Mouse (Mus musculus) stomach, postnatal 0 days (tissue): Measurements from ENCODE around the gene Hyal2.

Experiments
- CTCF ChIP-seq: IDR thresholded peaks from 2 replicates; pipeline ENCODE4 v1.5.1; 2016; ENCODE audit warnings: antibody characterized with exemption, low read depth, mild to moderate bottlenecking, moderate library complexity
- EP300 ChIP-seq: optimal IDR thresholded peaks from 2 replicates; pipeline ENCODE3; 2016; ENCODE audit warnings: antibody characterized with exemption

DNA sequence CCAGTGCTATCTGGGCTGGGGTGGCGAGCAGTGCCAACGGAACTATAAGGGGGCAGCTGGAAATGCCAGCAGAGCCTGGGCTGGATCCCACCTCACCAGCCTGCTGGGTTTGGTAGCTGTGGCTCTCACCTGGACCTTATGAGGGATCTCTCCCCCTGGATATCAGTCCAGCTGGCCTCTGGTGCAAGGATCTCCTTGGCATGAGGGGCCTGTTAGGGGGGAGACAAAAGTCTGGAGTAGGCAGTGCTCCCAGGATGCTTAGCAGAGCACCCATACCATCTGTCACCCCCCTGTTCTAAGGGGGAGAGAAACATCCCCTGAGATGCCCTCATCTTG is 4.5 kb downstream of the Hyal2 start:
- no peak for TF ChIP-seq EP300
- no peak for TF ChIP-seq CTCF
